Mouse (Mus musculus) kidney, postnatal 25 days (tissue): ENCODE measurements at regions not wholly inside any gene's neighbourhood (a gene's known extent, or its start where the extent isn't known, plus 50 kb on each side); places are given as distances from the start of the nearest gene placed in this dataset.

Source experiments
- DNase-seq, 2 experiments: peaks; one replicate each; pipeline ENCODE4 v3.0.0; 2021; ENCODE audit warnings: mixed read lengths in 2 of 2

DNA sequence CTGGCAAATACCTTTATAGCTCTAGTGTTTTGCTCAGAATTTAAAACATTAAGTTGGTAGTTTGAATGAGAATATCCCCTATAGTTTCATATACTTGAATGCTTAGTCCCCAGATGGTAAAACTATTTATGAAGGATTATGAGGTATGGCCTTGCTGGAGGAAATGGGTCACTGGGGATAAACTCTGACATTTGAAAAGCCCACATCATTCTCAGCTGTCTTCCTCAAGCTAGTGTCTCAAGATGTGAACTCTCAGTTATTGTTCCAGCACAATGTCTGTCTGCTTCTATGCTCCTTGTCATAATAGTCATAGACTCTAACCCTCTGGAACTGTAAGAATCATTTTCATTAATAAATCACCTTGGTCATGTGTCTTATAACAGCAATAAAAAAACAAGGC, 2004.1 kb upstream of the Gm8797 start:
- DNase-seq = no peak

GRCm38 (mm10) chr3:3751596-3752251, 1998.9 kb upstream of the Gm8797 start:
- peak in 1 of 2 experiments; percentile 24 for DNase-seq

GRCm38 (mm10) chr3:3761346-3761745, 1989.3 kb upstream of the Gm8797 start:
- DNase-seq = no peak

DNA sequence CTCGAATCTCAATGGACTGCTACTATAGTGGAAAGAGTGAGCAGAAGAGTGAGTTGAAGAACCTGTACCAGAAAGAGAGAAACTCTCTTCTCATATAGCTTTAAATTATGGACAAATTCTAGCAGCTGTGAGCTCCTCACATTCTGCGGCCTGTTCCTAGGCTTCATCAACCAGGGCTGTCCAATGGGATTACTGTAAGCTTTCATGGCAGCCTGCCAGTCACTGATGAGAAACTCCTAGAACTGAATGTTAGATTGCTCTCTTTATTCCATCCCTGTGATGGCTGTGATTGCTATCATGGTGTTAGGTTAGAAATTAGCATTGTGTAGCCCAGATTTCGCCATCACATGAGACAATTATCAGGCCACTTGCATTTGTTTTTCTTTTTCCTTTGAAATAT, 1966.4 kb upstream of the Gm8797 start:
- DNase-seq = no peak

DNA sequence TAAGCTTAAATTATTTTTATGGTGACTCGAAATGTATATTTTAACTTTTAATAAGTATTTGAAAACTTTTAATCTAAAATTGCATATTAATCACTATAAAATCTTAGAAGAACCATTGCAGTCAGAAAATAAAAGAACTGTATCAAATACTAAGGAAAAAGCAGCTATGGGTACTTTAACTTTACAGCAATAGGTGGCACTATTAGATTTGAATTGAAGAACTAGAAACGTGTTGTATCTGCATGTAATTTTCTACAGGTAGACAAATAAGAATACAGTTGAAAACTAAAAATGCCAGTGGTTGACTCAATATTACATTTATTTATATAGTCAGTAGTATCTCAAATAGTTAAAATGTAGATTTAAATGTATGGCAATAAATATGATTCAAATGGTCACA, 1964.6 kb upstream of the Gm8797 start:
- no peak for DNase-seq

DNA sequence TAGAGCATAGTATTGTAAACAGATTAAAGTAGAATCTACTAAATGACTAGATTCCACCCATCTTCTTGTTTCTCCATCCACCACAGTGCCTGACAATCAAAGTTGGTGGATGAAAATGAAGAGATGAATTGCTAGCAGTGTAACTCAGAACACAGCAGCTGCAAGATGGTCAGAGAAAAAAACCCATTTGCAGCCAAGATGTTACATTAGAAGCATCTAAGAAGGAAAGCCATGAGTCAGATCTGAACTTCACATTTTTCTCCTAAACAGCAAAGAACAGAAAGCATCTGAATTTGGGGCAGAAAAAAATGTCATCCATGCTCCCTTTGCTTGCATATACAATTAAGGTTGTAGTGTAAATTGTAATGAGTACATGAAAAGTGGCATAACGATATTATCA, 1942.8 kb upstream of the Gm8797 start:
- no peak for DNase-seq

- no peak for DNase-seq
These were observed 1921.6 kb upstream of the Gm8797 start for GRCm38 (mm10) chr3:3829020-3829419.

DNA sequence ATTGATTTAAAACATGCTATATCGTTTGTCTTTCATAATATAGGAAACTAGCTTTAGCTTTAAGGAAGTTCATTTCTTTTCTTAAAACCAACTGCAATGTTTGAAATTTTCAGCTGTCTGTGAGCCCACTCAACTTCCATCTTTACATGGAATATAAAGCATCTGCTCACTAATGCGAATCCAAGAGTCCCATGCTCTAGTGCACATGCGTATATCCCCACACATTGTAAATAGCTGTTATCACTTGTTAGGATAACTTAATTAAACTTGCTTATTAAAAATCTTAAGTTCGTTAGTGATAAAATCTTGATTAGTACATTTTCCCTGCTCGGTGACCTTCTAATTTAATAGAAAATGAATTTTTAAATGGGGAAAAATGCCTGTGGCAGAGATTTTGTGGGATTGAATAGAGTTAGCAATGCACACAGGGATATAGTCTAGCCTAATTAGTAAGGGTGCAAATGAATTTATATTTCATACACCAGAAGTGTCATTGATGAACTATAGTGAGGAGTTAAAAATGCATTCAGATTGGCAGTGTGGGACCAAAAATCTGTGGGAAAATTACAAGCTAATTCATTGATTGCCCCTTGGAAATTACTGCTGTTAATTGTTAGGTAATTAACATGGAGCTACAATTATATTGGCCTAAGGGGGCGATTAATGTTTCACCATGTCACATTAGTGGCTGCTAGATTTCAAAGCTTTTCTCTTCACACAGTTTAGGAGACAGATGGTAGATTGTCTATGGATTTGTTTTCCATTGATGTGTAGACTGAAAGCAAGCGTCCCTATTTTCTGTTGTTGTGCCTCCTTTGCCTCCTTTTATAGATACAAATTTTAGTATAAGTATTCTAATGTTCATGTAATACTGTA, 1919.0 kb upstream of the Gm8797 start:
- no peak for DNase-seq
